Mouse (Mus musculus) cortical plate, adult 2 months (tissue): Measurements from ENCODE around the gene Xrcc2.

Experiments used
- CTCF ChIP-seq: fragments of 200-500 bp; IDR thresholded peaks from 2 replicates; pipeline ENCODE4 v1.5.1; 2011; ENCODE audit warnings: mild to moderate bottlenecking, control low read depth, low read length; ENCODE audit not compliant: insufficient read depth; ENCODE audit errors: extremely low read depth
- POLR2A ChIP-seq: fragments of 200-500 bp; IDR thresholded peaks from 2 replicates; pipeline ENCODE4 v1.6.1; 2011; ENCODE audit warnings: mild to moderate bottlenecking, low read length, control low read depth; ENCODE audit not compliant: insufficient read depth; ENCODE audit errors: extremely low read depth

DNA sequence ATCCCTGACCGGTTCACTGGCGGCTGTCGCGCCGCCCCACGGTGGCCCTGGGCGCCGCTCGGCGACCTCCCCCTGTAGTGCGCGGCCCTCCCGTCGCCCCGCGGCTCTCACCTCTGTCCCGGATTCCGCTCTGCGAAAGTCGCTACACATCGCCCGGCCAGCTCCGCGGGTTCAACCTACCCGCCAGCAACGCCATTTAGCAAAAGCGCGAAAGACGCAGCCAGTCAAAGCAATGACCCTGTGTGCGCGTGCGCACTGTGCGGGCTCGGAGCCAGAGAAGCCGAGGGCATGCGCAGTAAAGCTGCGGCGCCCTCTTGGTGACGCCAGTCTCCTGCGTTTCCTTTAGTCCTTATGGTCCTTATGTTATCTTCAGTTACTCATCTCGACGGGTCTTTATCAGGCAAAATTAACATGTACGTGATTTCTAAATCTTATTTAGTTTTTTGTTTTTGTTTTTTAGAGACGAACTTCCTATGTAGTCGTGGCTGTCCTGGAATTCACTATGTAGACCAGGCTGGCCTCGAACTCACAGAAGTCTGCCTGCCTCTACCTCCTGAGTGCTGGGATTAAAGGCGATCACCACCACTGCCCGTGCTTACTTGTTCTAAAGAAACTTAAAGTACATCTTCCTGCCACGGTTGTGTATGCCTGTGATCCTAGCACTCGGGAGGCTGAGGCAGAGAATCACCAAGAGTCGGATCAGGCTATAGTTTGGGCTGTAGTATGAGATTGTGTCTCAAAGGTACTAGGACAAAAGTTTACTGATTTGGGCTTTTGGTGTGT is at the start of gene Xrcc2:
- TF ChIP-seq CTCF (no peak), POLR2A (peak; percentile 74; the same call in 1 of the 2 replicates)
